Mouse (Mus musculus) forebrain, embryonic 10.5 days (tissue): ENCODE measurements at regions not wholly inside any gene's neighbourhood (a gene's known extent, or its start where the extent isn't known, plus 50 kb on each side); places are given as distances from the start of the nearest gene placed in this dataset.

ENCODE experiments used
- DNase-seq: peaks from one replicate; pipeline ENCODE4 v3.0.0-alpha.2; 2017; ENCODE audit warnings: low spot score; ENCODE audit errors: extremely low spot score
- H3K27ac ChIP-seq: fragments of 300-500 bp; sonication (generic); 2 replicates; pipeline ENCODE4 v1.5.1; 2016; ENCODE audit warnings: mild to moderate bottlenecking
- H3K27me3 ChIP-seq: fragments of 300-500 bp; sonication (generic); 2 replicates; pipeline ENCODE4 v1.6.1; 2016; ENCODE audit warnings: mild to moderate bottlenecking; ENCODE audit not compliant: poor library complexity, severe bottlenecking
- H3K36me3 ChIP-seq: fragments of 300-500 bp; sonication (generic); replicated peaks from 2 replicates; pipeline ENCODE4 v1.6.1; 2016; ENCODE audit warnings: mild to moderate bottlenecking, moderate library complexity
- H3K4me1 ChIP-seq: fragments of 300-500 bp; sonication (generic); 2 replicates; pipeline ENCODE4 v1.6.1; 2016
- H3K4me3 ChIP-seq: fragments of 300-500 bp; sonication (generic); 2 replicates; pipeline ENCODE4 v1.5.1; 2016; ENCODE audit warnings: mild to moderate bottlenecking, moderate library complexity
- H3K9me3 ChIP-seq: fragments of 300-500 bp; sonication (generic); 2 replicates; pipeline ENCODE4 v1.6.1; 2016; ENCODE audit warnings: mild to moderate bottlenecking, moderate library complexity
- WGBS: fragments of 180-500 bp; shearing (Covaris S2); methylation state at CpG from one replicate; pipeline ENCODE4 v1.1.7; 2016; 5-methylcytosine and 5-hydroxymethylcytosine counted together

- WGBS: 91% methylated on average over 5 of the region's 5 CpGs
- no peak for DNase-seq
- Histone ChIP-seq H3K27me3 (no peaks in the 10 kb centered on the region), H3K4me3 (no peak overlapping the region), H3K9me3 (no peaks in the 10 kb centered on the region), H3K4me1 (no peaks in the 10 kb centered on the region), H3K27ac (no peak overlapping the region), H3K36me3 (no peaks in the 10 kb centered on the region)
Measured at GRCm38 (mm10) chr14:66431630-66432029, 422.6 kb upstream of the Gulo start.

- no peak overlapping the region for H3K4me3 ChIP-seq
- 9% methylated on average over 5 of the region's 5 CpGs for WGBS
- peaks cover 11% of the 10 kb centered on the region; the same call in 1 of the 2 replicates for H3K27me3 ChIP-seq
- DNase-seq: no peak
- H3K36me3 ChIP-seq: no peaks in the 10 kb centered on the region
- 0 out of 2 replicates have a peak, but pooled peaks cover 2% of the 10 kb centered on the region for H3K9me3 ChIP-seq
- peaks cover 17% of the 10 kb centered on the region for H3K4me1 ChIP-seq
- peak overlapping the region; percentile 66 for H3K27ac ChIP-seq
Measured at GRCm38 (mm10) chr14:66424141-66424540, 415.1 kb upstream of the Gulo start.
